Mouse (Mus musculus) neural tube, postnatal 0 days (tissue): ENCODE results near the gene Crispld2. TPM values are rescaled to one million over a fixed set of nuclear protein-coding genes. Genes with fewer than 3 reads are reported as not detected.

ENCODE experiments used
- polyA plus RNA-seq: library from polyadenylated mRNA; unstranded; fragments of >200 nt; fragmentation: Nextera tagmentation; extraction: Ambion mirVana; gene quantifications from 2 replicates; pipeline ENCODE4 v1.2.1, GENCODE M21; 2015

The Crispld2 gene
- polyA plus RNA-seq: 2.9 and 3.3 TPM in 2 replicates

DNA sequence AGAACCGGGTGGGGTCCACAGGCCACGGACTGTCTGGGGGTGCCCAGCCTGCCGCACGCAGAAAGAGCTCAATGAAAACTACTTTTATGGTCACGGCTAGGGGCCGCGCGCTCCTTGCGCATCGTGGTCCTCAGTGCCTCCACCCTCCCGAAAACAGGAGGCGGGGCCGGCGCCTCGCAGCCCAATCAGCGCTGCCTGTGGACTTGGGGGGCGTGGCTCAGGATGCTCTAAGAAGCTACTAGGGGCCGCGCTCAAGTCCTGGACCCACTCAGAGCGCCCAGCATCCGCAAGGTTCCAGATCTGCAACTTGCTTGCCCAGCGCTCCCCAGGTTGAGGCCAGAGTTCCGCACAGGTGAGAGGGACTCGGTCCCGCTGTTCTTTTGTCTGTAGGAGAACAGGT, at the start of gene Crispld2:
Gene Crispld2 (plus strand): TSS at position 190 of the 400 bp plus-strand sequence.

GRCm38 (mm10) chr8:120101068-120101972, 109.1 kb downstream of the Crispld2 start, which contains the start of gene Zdhhc7:
Gene Zdhhc7, minus strand, starts transcription at chr8:120101482.

Other genes starting within 250 kb of the Crispld2 start
- 8.0 and 9.7 TPM in 2 replicates for gene Tldc1, start 214.0 kb upstream of the Crispld2 start, polyA plus RNA-seq
- 82.1 and 83.4 TPM in 2 replicates for gene Cotl1, start 151.9 kb upstream of the Crispld2 start, polyA plus RNA-seq
- gene Klhl36, start 130.2 kb upstream of the Crispld2 start, polyA plus RNA-seq: 17.1 and 19.6 TPM in 2 replicates
- gene Usp10, start 82.1 kb upstream of the Crispld2 start, polyA plus RNA-seq: 84.1 and 95.9 TPM in 2 replicates
- not detected in 2 replicates for gene Gm20388, start 81.6 kb upstream of the Crispld2 start, polyA plus RNA-seq
- 27.0 and 30.4 TPM in 2 replicates for gene Zdhhc7, start 109.0 kb downstream of the Crispld2 start, polyA plus RNA-seq
- gene 6430548M08Rik, start 121.7 kb downstream of the Crispld2 start, polyA plus RNA-seq: 36.8 and 40.1 TPM in 2 replicates
- gene Fam92b, start 185.0 kb downstream of the Crispld2 start, polyA plus RNA-seq: 1.4 and 1.9 TPM in 2 replicates
- 11.9 and 12.0 TPM in 2 replicates for gene Gse1, start 236.0 kb downstream of the Crispld2 start, polyA plus RNA-seq